Mouse (Mus musculus): ENCODE measurements around the gene Triobp. TPM values are rescaled to one million over a fixed set of nuclear protein-coding genes. Genes with fewer than 3 reads are reported as not detected.

The Triobp gene
- polyA plus RNA-seq (2014; fragmentation: Illumina TruSeq; extraction: RNeasy Lipid Tissue Mini Kit (QIAGEN cat#74804); ENCODE audit: low read depth, low replicate concordance): 2.2 TPM

GRCm38 (mm10) chr15:78947657-78948056 lies at the start of gene Triobp:
TSS of gene Triobp (plus strand) at chr15:78947724.

GRCm38 (mm10) chr15:78899409-78899739 lies 48.1 kb upstream of the Triobp start, which contains the start of gene Gm49510:
TSS of gene Gm49510 (plus strand) at chr15:78899667.

GRCm38 (mm10) chr15:78899740-78900584 lies 47.6 kb upstream of the Triobp start, which contains the start of gene Sh3bp1:
TSS of gene Sh3bp1 (plus strand) at chr15:78899768.

GRCm38 (mm10) chr15:78913632-78914090 lies 33.9 kb upstream of the Triobp start, which contains the start of gene Pdxp:
TSS of gene Pdxp (plus strand) at chr15:78913919.

GRCm38 (mm10) chr15:78926021-78926919 lies 21.3 kb upstream of the Triobp start, which contains the start of gene Lgals1:
TSS of gene Lgals1 (plus strand) at chr15:78926725.

GRCm38 (mm10) chr15:78934784-78935320 lies 12.7 kb upstream of the Triobp start, which contains the start of gene Nol12:
TSS of gene Nol12 (plus strand) at chr15:78934933.

GRCm38 (mm10) chr15:79028237-79028738 lies 80.8 kb downstream of the Triobp start, which contains the start of gene H1f0:
TSS of gene H1f0 (plus strand) at chr15:79028450.

GRCm38 (mm10) chr15:79041585-79041984 lies 94.1 kb downstream of the Triobp start, which contains the start of gene Galr3:
TSS of gene Galr3 (plus strand) at chr15:79041885.

Other genes with a start within 250 kb of the Triobp start
- 0.13 TPM for gene Elfn2, start 229.0 kb upstream of the Triobp start, polyA plus RNA-seq (2014; fragmentation: Illumina TruSeq; extraction: RNeasy Lipid Tissue Mini Kit (QIAGEN cat#74804); ENCODE audit: low read depth, low replicate concordance)
- gene Mfng, start 174.2 kb upstream of the Triobp start, polyA plus RNA-seq (2014; fragmentation: Illumina TruSeq; extraction: RNeasy Lipid Tissue Mini Kit (QIAGEN cat#74804); ENCODE audit: low read depth, low replicate concordance): not detected
- gene Card10, start 144.7 kb upstream of the Triobp start, polyA plus RNA-seq (2014; fragmentation: Illumina TruSeq; extraction: RNeasy Lipid Tissue Mini Kit (QIAGEN cat#74804); ENCODE audit: low read depth, low replicate concordance): 0.66 TPM
- not detected for gene Cdc42ep1, start 105.1 kb upstream of the Triobp start, polyA plus RNA-seq (2014; fragmentation: Illumina TruSeq; extraction: RNeasy Lipid Tissue Mini Kit (QIAGEN cat#74804); ENCODE audit: low read depth, low replicate concordance)
- gene Lgals2, start 92.2 kb upstream of the Triobp start, polyA plus RNA-seq (2014; fragmentation: Illumina TruSeq; extraction: RNeasy Lipid Tissue Mini Kit (QIAGEN cat#74804); ENCODE audit: low read depth, low replicate concordance): 0.95 TPM
- 0.66 TPM for gene Gga1, start 70.5 kb upstream of the Triobp start, polyA plus RNA-seq (2014; fragmentation: Illumina TruSeq; extraction: RNeasy Lipid Tissue Mini Kit (QIAGEN cat#74804); ENCODE audit: low read depth, low replicate concordance)
- gene Gm49510, start 48.1 kb upstream of the Triobp start, polyA plus RNA-seq (2014; fragmentation: Illumina TruSeq; extraction: RNeasy Lipid Tissue Mini Kit (QIAGEN cat#74804); ENCODE audit: low read depth, low replicate concordance): not detected
- gene Sh3bp1, start 48.0 kb upstream of the Triobp start, polyA plus RNA-seq (2014; fragmentation: Illumina TruSeq; extraction: RNeasy Lipid Tissue Mini Kit (QIAGEN cat#74804); ENCODE audit: low read depth, low replicate concordance): 0.85 TPM
- gene Pdxp, start 33.8 kb upstream of the Triobp start, polyA plus RNA-seq (2014; fragmentation: Illumina TruSeq; extraction: RNeasy Lipid Tissue Mini Kit (QIAGEN cat#74804); ENCODE audit: low read depth, low replicate concordance): 0.35 TPM
- gene Lgals1, start 21.0 kb upstream of the Triobp start, polyA plus RNA-seq (2014; fragmentation: Illumina TruSeq; extraction: RNeasy Lipid Tissue Mini Kit (QIAGEN cat#74804); ENCODE audit: low read depth, low replicate concordance): 2.7 TPM
- gene Nol12, start 12.8 kb upstream of the Triobp start, polyA plus RNA-seq (2014; fragmentation: Illumina TruSeq; extraction: RNeasy Lipid Tissue Mini Kit (QIAGEN cat#74804); ENCODE audit: low read depth, low replicate concordance): 1.6 TPM
- gene H1f0, start 80.7 kb downstream of the Triobp start, polyA plus RNA-seq (2014; fragmentation: Illumina TruSeq; extraction: RNeasy Lipid Tissue Mini Kit (QIAGEN cat#74804); ENCODE audit: low read depth, low replicate concordance): 206 TPM
- not detected for gene Galr3, start 94.2 kb downstream of the Triobp start, polyA plus RNA-seq (2014; fragmentation: Illumina TruSeq; extraction: RNeasy Lipid Tissue Mini Kit (QIAGEN cat#74804); ENCODE audit: low read depth, low replicate concordance)
- 1.5 TPM for gene Ankrd54, start 115.2 kb downstream of the Triobp start, polyA plus RNA-seq (2014; fragmentation: Illumina TruSeq; extraction: RNeasy Lipid Tissue Mini Kit (QIAGEN cat#74804); ENCODE audit: low read depth, low replicate concordance)
- gene Eif3l, start 127.5 kb downstream of the Triobp start, polyA plus RNA-seq (2014; fragmentation: Illumina TruSeq; extraction: RNeasy Lipid Tissue Mini Kit (QIAGEN cat#74804); ENCODE audit: low read depth, low replicate concordance): 76.2 TPM
- gene Micall1, start 161.2 kb downstream of the Triobp start, polyA plus RNA-seq (2014; fragmentation: Illumina TruSeq; extraction: RNeasy Lipid Tissue Mini Kit (QIAGEN cat#74804); ENCODE audit: low read depth, low replicate concordance): 9.1 TPM
- gene Polr2f, start 193.3 kb downstream of the Triobp start, polyA plus RNA-seq (2014; fragmentation: Illumina TruSeq; extraction: RNeasy Lipid Tissue Mini Kit (QIAGEN cat#74804); ENCODE audit: low read depth, low replicate concordance): not detected
- gene 1700088E04Rik, start 193.5 kb downstream of the Triobp start, polyA plus RNA-seq (2014; fragmentation: Illumina TruSeq; extraction: RNeasy Lipid Tissue Mini Kit (QIAGEN cat#74804); ENCODE audit: low read depth, low replicate concordance): 0.38 TPM
- 0.16 TPM for gene Sox10, start 217.5 kb downstream of the Triobp start, polyA plus RNA-seq (2014; fragmentation: Illumina TruSeq; extraction: RNeasy Lipid Tissue Mini Kit (QIAGEN cat#74804); ENCODE audit: low read depth, low replicate concordance)

All from sigmoid colon, adult 10 weeks (tissue).